ENCODE assay signal across 21 mouse cellular contexts in the genomic region with DNA sequence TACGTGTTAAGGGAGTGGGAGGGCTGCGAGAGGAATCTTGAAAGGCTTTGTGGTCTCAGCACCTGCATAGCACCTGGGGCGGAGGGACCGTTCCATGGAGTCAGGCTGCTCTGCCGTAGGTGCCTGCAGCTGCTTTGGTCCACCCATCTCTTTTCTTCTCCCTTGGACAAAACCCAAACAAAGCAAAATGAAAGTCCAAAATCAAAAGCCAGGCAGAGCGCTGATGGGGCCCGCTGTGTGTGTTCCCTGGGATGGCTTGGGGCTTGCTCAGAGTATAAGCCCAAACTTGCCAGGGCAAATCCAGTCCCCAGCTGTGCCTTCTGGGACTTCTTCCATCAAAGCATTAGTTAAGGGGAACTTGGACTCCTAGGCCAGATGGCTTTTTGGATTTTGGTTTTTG.
A peak's percentile ranks its signal among the peaks of the same experiment; 100 is the strongest.
DNase-seq lines count a peak whose midpoint lies in the region; ATAC-seq and TF ChIP-seq lines count a peak whose summit lies in the region.
"Had no signal": no experiment of that assay in that cellular context is flagged by ENCODE, and none has a peak within 500 bp of the region (broad histone marks: within the 10 kb centered on the region; RNA-seq: fewer than 3 reads in every experiment).

No protein-coding gene starts in this region.

- no peaks in the 10 kb centered on the region for H3K9me3 ChIP-seq in hindbrain, embryonic 11.5 days (ENCODE audit: control insufficient read depth, low read length)
- H3K9me3 ChIP-seq: hindbrain, embryonic 12.5 days; stomach, embryonic 15.5 days had no signal

- TF ChIP-seq CTCF in kidney, adult 2 months (conservative IDR thresholded peaks at IDR 0.05; ENCODE audit: insufficient read depth, insufficient read length, low read depth, low read length) = no peak
- TF ChIP-seq CTCF in thymus, adult 2 months (IDR thresholded peaks at IDR 0.05; ENCODE audit: borderline replicate concordance, control insufficient read depth, extremely low read depth, insufficient read depth, low read length, poor library complexity) = no peak
- TF ChIP-seq CTCF in embryonic fibroblast, embryonic 13.5 days (IDR thresholded peaks at IDR 0.05; ENCODE audit: borderline replicate concordance, insufficient read depth, low read length) = no peak

- no peak overlapping the region for H3K9ac ChIP-seq in hindbrain, embryonic 11.5 days (ENCODE audit: low read depth, low read length)
- H3K9ac ChIP-seq: hindbrain, embryonic 12.5 days; liver, embryonic 14.5 days; stomach, embryonic 15.5 days had no signal

- H3K4me3 ChIP-seq in kidney, adult 2 months (ENCODE audit: insufficient read depth, low read depth, low read length) = no peak overlapping the region
- H3K4me3 ChIP-seq in thymus, adult 2 months (ENCODE audit: control insufficient read depth, insufficient read depth, low read length) = no peak overlapping the region
- no peak overlapping the region for H3K4me3 ChIP-seq in embryonic fibroblast, embryonic 13.5 days (ENCODE audit: insufficient read depth, low read length)
- no peak overlapping the region for H3K4me3 ChIP-seq in hindbrain, embryonic 11.5 days (ENCODE audit: low read depth, low read length)
- H3K4me3 ChIP-seq: hindbrain, embryonic 12.5 days; stomach, embryonic 15.5 days had no signal

- WGBS in kidney, adult 2 months = 59% methylated on average over 7 of the region's 7 CpGs
- WGBS in thymus, adult 2 months = 13% methylated on average over 7 of the region's 7 CpGs
- 77% methylated on average over 7 of the region's 7 CpGs for WGBS in hindbrain, embryonic 11.5 days

- peaks cover 40% of the 10 kb centered on the region for H3K4me1 ChIP-seq in kidney, adult 2 months (ENCODE audit: control insufficient read depth, insufficient read depth, low read length)
- peaks cover 11% of the 10 kb centered on the region for H3K4me1 ChIP-seq in thymus, adult 2 months (replicated peaks; ENCODE audit: control insufficient read depth, insufficient read depth, low read length)
- H3K4me1 ChIP-seq in embryonic fibroblast, embryonic 13.5 days (ENCODE audit: control insufficient read depth, insufficient read depth, low read length) = no peaks in the 10 kb centered on the region
- H3K4me1 ChIP-seq in hindbrain, embryonic 11.5 days (replicated peaks; ENCODE audit: control insufficient read depth, insufficient read depth, low read length) = no peaks in the 10 kb centered on the region

- no peak overlapping the region for H3K4me2 ChIP-seq in hindbrain, embryonic 11.5 days (replicated peaks; ENCODE audit: low read depth, low read length)
- H3K4me2 ChIP-seq: hindbrain, embryonic 12.5 days; stomach, embryonic 15.5 days had no signal

- H3K36me3 ChIP-seq in kidney, adult 2 months (ENCODE audit: control insufficient read depth, insufficient read depth, low read length) = no peaks in the 10 kb centered on the region
- no peaks in the 10 kb centered on the region for H3K36me3 ChIP-seq in thymus, adult 2 months (ENCODE audit: control insufficient read depth, insufficient read depth, low read length)
- no peaks in the 10 kb centered on the region for H3K36me3 ChIP-seq in hindbrain, embryonic 11.5 days (ENCODE audit: control insufficient read depth, insufficient read depth, low read length)
- H3K36me3 ChIP-seq: hindbrain, embryonic 12.5 days; stomach, embryonic 15.5 days had no signal

- no peak for TF ChIP-seq POLR2A in kidney, adult 2 months (IDR thresholded peaks at IDR 0.05; ENCODE audit: low read depth, low read length)
- no peak for TF ChIP-seq POLR2A in thymus, adult 2 months (IDR thresholded peaks at IDR 0.05; ENCODE audit: control insufficient read depth, extremely low read depth, insufficient read depth, low read length, poor library complexity)
- no peak for TF ChIP-seq POLR2A in embryonic fibroblast, embryonic 13.5 days (IDR thresholded peaks at IDR 0.05; ENCODE audit: low read depth, low read length)

- ATAC-seq in frontal cortex, adult (ENCODE audit: low TSS enrichment) = no peak
- ATAC-seq in hindbrain, embryonic 11.5 days (ENCODE audit: low FRiP score) = no peak
- ATAC-seq: forebrain, embryonic 16.5 days; hindbrain, postnatal 0 days; intestine, embryonic 16.5 days had no signal

- no peaks in the 10 kb centered on the region for H3K27me3 ChIP-seq in kidney, adult 2 months (replicated peaks; ENCODE audit: control insufficient read depth, insufficient read depth, low read length)
- no peaks in the 10 kb centered on the region for H3K27me3 ChIP-seq in thymus, adult 2 months (ENCODE audit: control insufficient read depth, insufficient read depth, low read length)
- H3K27me3 ChIP-seq in hindbrain, embryonic 11.5 days (ENCODE audit: control insufficient read depth, insufficient read depth, low read length) = no peaks in the 10 kb centered on the region
- H3K27me3 ChIP-seq: hindbrain, embryonic 12.5 days had no signal

- peak overlapping the region; percentile 90 for H3K27ac ChIP-seq in kidney, adult 2 months (ENCODE audit: insufficient read depth, low read depth, low read length)
- no peak overlapping the region for H3K27ac ChIP-seq in thymus, adult 2 months (ENCODE audit: control insufficient read depth, insufficient read depth, low read length)
- H3K27ac ChIP-seq in embryonic fibroblast, embryonic 13.5 days (ENCODE audit: insufficient read depth, low read length) = peak overlapping the region; percentile 65; the same call in 1 of the 2 replicates
- no peak overlapping the region for H3K27ac ChIP-seq in hindbrain, embryonic 11.5 days (ENCODE audit: low read depth, low read length)
- H3K27ac ChIP-seq: hindbrain, embryonic 12.5 days; hindbrain, postnatal 0 days; liver, embryonic 14.5 days; stomach, embryonic 15.5 days had no signal

- DNase-seq in kidney, adult 2 months = peak; percentile 69
- DNase-seq in kidney, adult 18-20 months = no peak
- DNase-seq in thymus, postnatal 14 days = peak; percentile 46
- DNase-seq in thymus, adult 2 months = no peak
- no peak for DNase-seq in hindbrain, embryonic 11.5 days (ENCODE audit: low spot score)
- DNase-seq: adrenal gland, postnatal 25 days; cerebellum, adult 18-20 months; layer of hippocampus, postnatal 36 days; left cerebral cortex, postnatal 4 days; liver; lung, adult 2 months; lung, postnatal 10 days; midbrain, embryonic 14.5 days had no signal

Comparison
In these comparisons a context has a peak if more than half of its experiments do, and no peak if none do; other contexts are left out.
1. DNase-seq: peak in kidney, adult 2 months (single experiment) and thymus, postnatal 14 days (single experiment); none in kidney, adult 18-20 months (single experiment), thymus, adult 2 months (single experiment) and hindbrain, embryonic 11.5 days (single experiment).
2. H3K27ac ChIP-seq: peak in kidney, adult 2 months (single experiment) and embryonic fibroblast, embryonic 13.5 days (single experiment); none in thymus, adult 2 months (single experiment) and hindbrain, embryonic 11.5 days (single experiment).